Mouse (Mus musculus) lung, embryonic 14.5 days (tissue): Measurements from ENCODE around the gene Sparcl1. TPM values are rescaled to one million over a fixed set of nuclear protein-coding genes. Genes with fewer than 3 reads are reported as not detected.

Experiments used
- ATAC-seq: fragments of 200-750 bp; cut with Nextera tagmentation; 2 replicates; pipeline ENCODE4 v1.8.0; 2017; ENCODE audit warnings: mild to moderate bottlenecking, moderate TSS enrichment, moderate library complexity; ENCODE audit not compliant: insufficient read depth
- DNase-seq: peaks from one replicate; pipeline ENCODE4 v3.0.0-alpha.2; 2015
- H3K27ac ChIP-seq: fragments of 300-500 bp; sonication (generic); 2 replicates; pipeline ENCODE4 v1.5.1; 2014; ENCODE audit warnings: low read depth, mild to moderate bottlenecking, moderate library complexity
- H3K27me3 ChIP-seq: fragments of 300-500 bp; sonication (generic); 2 replicates; pipeline ENCODE4 v1.6.1; 2014; ENCODE audit warnings: low read length, control low read depth; ENCODE audit not compliant: insufficient read depth
- H3K36me3 ChIP-seq: fragments of 300-500 bp; sonication (generic); 2 replicates; pipeline ENCODE4 v1.6.1; 2014; ENCODE audit warnings: control low read depth; ENCODE audit not compliant: insufficient read depth
- H3K4me1 ChIP-seq: fragments of 300-500 bp; sonication (generic); 2 replicates; pipeline ENCODE4 v1.6.1; 2014; ENCODE audit warnings: antibody characterized with exemption, control low read depth; ENCODE audit not compliant: insufficient read depth
- H3K4me2 ChIP-seq: fragments of 300-500 bp; sonication (generic); 2 replicates; pipeline ENCODE4 v1.6.1; 2014; ENCODE audit warnings: mild to moderate bottlenecking
- H3K4me3 ChIP-seq: fragments of 300-500 bp; sonication (generic); 2 replicates; pipeline ENCODE4 v1.5.1; 2014; ENCODE audit warnings: low read depth, low read length
- H3K9ac ChIP-seq: fragments of 300-500 bp; sonication (generic); 2 replicates; pipeline ENCODE4 v1.6.1; 2014
- H3K9me3 ChIP-seq: fragments of 300-500 bp; sonication (generic); 2 replicates; pipeline ENCODE4 v1.6.1; 2016; ENCODE audit warnings: low read depth, low read length, control low read depth
- CTCF ChIP-seq: IDR thresholded peaks from 2 replicates; pipeline ENCODE4 v1.5.1; 2016; ENCODE audit warnings: antibody characterized with exemption, low read depth
- WGBS: fragments of 180-500 bp; shearing (Covaris S2); extraction: QIAGEN DNeasy Blood & Tissue Kit; methylation state at CpG from one replicate; pipeline ENCODE4 v1.1.7; 2014; 5-methylcytosine and 5-hydroxymethylcytosine counted together
- polyA plus RNA-seq: library from polyadenylated mRNA; unstranded; fragments of >200 nt; fragmentation: Nextera tagmentation; extraction: Ambion mirVana; gene quantifications from 2 replicates; pipeline ENCODE4 v1.2.1, GENCODE M21; 2014

Gene Sparcl1
- polyA plus RNA-seq, 1 experiment from 2014 or later = 296 TPM

DNA sequence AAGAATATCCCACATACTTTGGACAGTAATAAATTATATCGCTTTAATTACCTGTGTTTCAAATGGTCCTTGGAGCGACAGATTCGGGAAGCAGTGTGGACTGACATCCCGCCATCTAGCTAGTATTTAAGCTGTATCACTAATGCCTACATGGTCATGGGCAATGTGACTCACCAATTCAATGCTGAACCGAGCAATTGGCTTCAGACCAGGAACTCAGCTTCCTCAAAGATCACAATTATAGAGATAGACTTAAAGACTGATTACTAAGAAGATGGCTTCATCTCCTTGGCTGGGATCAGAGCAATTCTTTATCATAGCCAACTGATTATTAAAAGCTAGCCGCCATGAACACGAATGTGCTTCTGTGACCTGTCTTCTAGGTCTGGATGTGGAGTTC is 36.0 kb downstream of the Sparcl1 start, which contains the start of gene Gm17660:
TSS of gene Gm17660 (minus strand) at position 101 of the 400 bp plus-strand sequence.
- Histone ChIP-seq H3K4me3 (no peak within 1 kb of the TSS), H3K9me3 (no peaks in the 10 kb centered on the region), H3K4me2 (no peak within 1 kb of the TSS), H3K27ac (no peak within 1 kb of the TSS), H3K27me3 (no peaks in the 10 kb centered on the region), H3K9ac (no peak within 1 kb of the TSS), H3K4me1 (peaks cover 3% of the 10 kb centered on the region), H3K36me3 (peaks cover 20% of the 10 kb centered on the region)
- no peak for DNase-seq
- no peak for ATAC-seq
- no peak for TF ChIP-seq CTCF
- WGBS = 92% methylated on average over 7 of the region's 7 CpGs

DNA sequence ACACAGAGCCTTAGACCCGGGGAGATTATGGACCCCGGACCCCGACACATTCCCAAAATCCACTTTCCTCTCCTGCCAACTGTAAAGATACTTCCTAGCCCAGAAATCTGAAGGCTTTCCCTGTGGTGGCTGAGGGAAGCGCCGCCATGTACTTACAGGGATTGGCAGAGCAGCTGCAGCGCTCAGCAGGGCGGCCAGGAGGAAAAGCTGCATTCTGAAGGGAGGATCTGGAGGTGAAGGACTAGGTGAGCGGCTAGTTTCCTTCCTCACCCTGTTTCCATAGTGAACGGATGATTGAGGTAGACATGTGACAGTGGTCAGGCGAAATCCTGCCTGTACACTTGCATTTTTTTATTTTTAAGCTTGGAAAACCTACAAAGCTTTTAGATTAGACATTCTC is 37.2 kb downstream of the Sparcl1 start:
- no peak overlapping the region for H3K9ac ChIP-seq
- H3K4me3 ChIP-seq = no peak overlapping the region
- peaks cover 5% of the 10 kb centered on the region for H3K4me1 ChIP-seq
- no peak overlapping the region for H3K27ac ChIP-seq
- no peak for DNase-seq
- 29% methylated on average over 10 of the region's 10 CpGs for WGBS
- H3K36me3 ChIP-seq = peaks cover 18% of the 10 kb centered on the region; the same call in 1 of the 2 replicates
- ATAC-seq = no peak
- no peaks in the 10 kb centered on the region for H3K27me3 ChIP-seq
- no peak overlapping the region for H3K4me2 ChIP-seq
- TF ChIP-seq CTCF = no peak
- no peaks in the 10 kb centered on the region for H3K9me3 ChIP-seq

- H3K4me3 ChIP-seq = no peak overlapping the region; the same call in 1 of the 2 replicates
Measured at GRCm38 (mm10) chr5:104074388-104074787, 39.1 kb downstream of the Sparcl1 start.

DNA sequence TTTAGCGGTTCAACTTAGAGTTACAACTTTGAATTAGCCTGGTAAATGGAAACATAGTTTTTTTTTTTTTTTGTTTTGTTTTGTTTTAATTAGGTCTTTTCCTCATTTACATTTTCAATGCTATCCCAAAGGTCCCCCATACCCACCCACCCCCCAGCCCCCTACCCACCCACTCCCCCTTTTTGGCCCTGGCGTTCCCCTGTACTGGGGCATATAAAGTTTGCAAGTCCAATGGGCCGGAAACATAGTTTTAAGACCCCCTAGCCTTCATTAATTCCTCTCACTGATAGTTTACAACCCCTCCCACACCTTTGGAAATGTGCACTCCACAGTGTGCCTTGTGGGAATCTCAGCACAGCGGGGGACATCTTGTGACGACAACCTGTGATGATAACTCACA is 39.9 kb downstream of the Sparcl1 start:
- TF ChIP-seq CTCF = no peak
- Histone ChIP-seq H3K9ac (no peak overlapping the region), H3K27me3 (no peaks in the 10 kb centered on the region), H3K4me3 (no peak overlapping the region), H3K27ac (no peak overlapping the region), H3K4me1 (peaks cover 5% of the 10 kb centered on the region), H3K36me3 (no peaks in the 10 kb centered on the region), H3K4me2 (no peak overlapping the region), H3K9me3 (no peaks in the 10 kb centered on the region)
- no peak for DNase-seq
- peak; percentile 76; the same call in 1 of the 2 replicates for ATAC-seq
- WGBS = 74% methylated on average over 5 of the region's 5 CpGs

More at GRCm38 (mm10) chr5:104074388-104074787, 39.1 kb downstream of the Sparcl1 start:
- Histone ChIP-seq H3K4me2 (peak overlapping the region; percentile 53), H3K9ac (no peak overlapping the region), H3K27me3 (no peaks in the 10 kb centered on the region), H3K4me1 (peaks cover 5% of the 10 kb centered on the region), H3K36me3 (0 out of 2 replicates have a peak, but pooled peaks cover 3% of the 10 kb centered on the region), H3K9me3 (no peaks in the 10 kb centered on the region), H3K27ac (no peak overlapping the region)
- DNase-seq = peak; percentile 80
- ATAC-seq = peak; percentile 55; the same call in 1 of the 2 replicates
- peak; percentile 88 for TF ChIP-seq CTCF
- WGBS = 16% methylated on average over 12 of the region's 12 CpGs

- Histone ChIP-seq H3K36me3 (no peaks in the 10 kb centered on the region), H3K27ac (peak overlapping the region; percentile 80), H3K4me3 (no peak overlapping the region), H3K9me3 (no peaks in the 10 kb centered on the region), H3K4me1 (peaks cover 5% of the 10 kb centered on the region), H3K4me2 (0 out of 2 replicates have a peak overlapping the region, but pooled peaks have one; percentile 10), H3K27me3 (no peaks in the 10 kb centered on the region), H3K9ac (no peak overlapping the region)
- no peak for TF ChIP-seq CTCF
- peak; percentile 71 for DNase-seq
- peak; percentile 83 for ATAC-seq
- 16% methylated on average over 6 of the region's 8 CpGs for WGBS
Measured at GRCm38 (mm10) chr5:104072272-104072886, 41.2 kb downstream of the Sparcl1 start.

DNA sequence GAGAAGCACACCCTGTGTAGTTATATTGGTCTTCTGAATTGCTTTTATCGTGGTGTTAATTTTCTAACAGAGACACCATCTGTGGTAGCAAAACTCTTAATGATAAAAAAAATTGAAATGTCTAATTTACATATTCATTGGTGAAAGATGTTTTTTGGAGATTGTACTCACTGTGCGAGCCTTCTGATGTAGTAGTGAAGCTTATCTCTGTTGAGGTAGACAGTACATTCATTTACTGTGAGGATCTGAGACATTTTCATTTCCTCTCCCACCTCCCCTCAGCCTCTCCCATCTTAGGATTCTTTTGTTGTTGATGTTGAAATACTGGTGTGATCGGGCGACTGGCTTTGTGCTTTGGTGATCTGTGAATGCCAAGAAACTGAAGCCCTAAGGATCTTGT is 42.5 kb downstream of the Sparcl1 start:
- Histone ChIP-seq H3K9ac (no peak overlapping the region), H3K4me1 (peaks cover 5% of the 10 kb centered on the region), H3K4me2 (no peak overlapping the region), H3K27me3 (no peaks in the 10 kb centered on the region), H3K36me3 (no peaks in the 10 kb centered on the region), H3K4me3 (no peak overlapping the region), H3K9me3 (no peaks in the 10 kb centered on the region), H3K27ac (no peak overlapping the region)
- ATAC-seq (no peak), DNase-seq (no peak)
- 67% methylated on average over 4 of the region's 4 CpGs for WGBS
- TF ChIP-seq CTCF = no peak

DNA sequence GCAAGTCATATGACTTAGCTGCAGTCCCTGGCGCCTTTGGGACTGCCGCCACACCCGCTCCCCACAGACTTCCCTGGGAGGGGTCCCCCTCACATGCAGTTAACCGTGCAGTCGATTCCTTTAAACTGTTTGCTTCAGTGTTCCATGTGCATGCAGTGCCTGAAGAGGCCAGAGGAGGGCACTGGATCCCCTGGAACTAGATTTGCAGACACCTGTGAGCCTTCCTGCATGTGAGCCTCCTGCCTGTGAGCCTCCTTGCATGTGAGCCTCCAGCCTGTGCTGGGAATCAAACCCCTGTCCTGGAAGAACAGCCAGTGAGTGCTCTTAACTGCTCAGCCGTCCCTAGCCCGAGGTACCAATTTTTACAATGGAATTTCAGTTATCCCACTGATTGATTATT is 44.8 kb downstream of the Sparcl1 start:
- H3K36me3 ChIP-seq = peaks cover 8% of the 10 kb centered on the region
- H3K4me3 ChIP-seq = no peak overlapping the region
- peak; percentile 33 for DNase-seq
- 88% methylated on average over 7 of the region's 7 CpGs for WGBS
- H3K9ac ChIP-seq = no peak overlapping the region
- H3K4me2 ChIP-seq = no peak overlapping the region
- H3K27me3 ChIP-seq = no peaks in the 10 kb centered on the region
- TF ChIP-seq CTCF = peak; percentile 63
- H3K4me1 ChIP-seq = peaks cover 5% of the 10 kb centered on the region
- H3K9me3 ChIP-seq = no peaks in the 10 kb centered on the region
- ATAC-seq = no peak
- H3K27ac ChIP-seq = no peak overlapping the region
